Mouse (Mus musculus) midbrain, embryonic 14.5 days (tissue): ENCODE data around the gene Grin2a. TPM values are rescaled to one million over a fixed set of nuclear protein-coding genes. Genes with fewer than 3 reads are reported as not detected.
A peak's percentile ranks its signal among the peaks of the same experiment; 100 is the strongest.

Experiments
- ATAC-seq: fragments of 200-750 bp; cut with Nextera tagmentation; 2 replicates; pipeline ENCODE4 v1.8.0; 2017; ENCODE audit warnings: moderate number of reproducible peaks, moderate library complexity; ENCODE audit not compliant: low FRiP score, low TSS enrichment
- DNase-seq: peaks from one replicate; pipeline ENCODE4 v3.0.0-alpha.2; 2015
- H3K27ac ChIP-seq: fragments of 300-500 bp; sonication (generic); replicated peaks from 2 replicates; pipeline ENCODE4 v1.5.1; 2014; ENCODE audit warnings: mild to moderate bottlenecking, low read depth, low read length, moderate library complexity
- H3K27me3 ChIP-seq: fragments of 300-500 bp; sonication (generic); 2 replicates; pipeline ENCODE4 v1.6.1; 2014; ENCODE audit warnings: low read length, control low read depth, mixed read lengths; ENCODE audit not compliant: control insufficient read depth, insufficient read depth
- H3K36me3 ChIP-seq: fragments of 300-500 bp; sonication (generic); 2 replicates; pipeline ENCODE4 v1.6.1; 2014; ENCODE audit warnings: low read length, control low read depth; ENCODE audit not compliant: control insufficient read depth, insufficient read depth
- H3K4me1 ChIP-seq: fragments of 300-500 bp; sonication (generic); 2 replicates; pipeline ENCODE4 v1.6.1; 2014; ENCODE audit warnings: mild to moderate bottlenecking, antibody characterized with exemption, low read length, control low read depth; ENCODE audit not compliant: control insufficient read depth, insufficient read depth
- H3K4me2 ChIP-seq: fragments of 300-500 bp; sonication (generic); 2 replicates; pipeline ENCODE4 v1.6.1; 2014; ENCODE audit warnings: mild to moderate bottlenecking, low read length, moderate library complexity
- H3K4me3 ChIP-seq: fragments of 300-500 bp; sonication (generic); replicated peaks from 2 replicates; pipeline ENCODE4 v1.5.1; 2014; ENCODE audit warnings: low read depth, low read length
- H3K9ac ChIP-seq: fragments of 300-500 bp; sonication (generic); replicated peaks from 2 replicates; pipeline ENCODE4 v1.6.1; 2014; ENCODE audit warnings: mild to moderate bottlenecking, low read length, moderate library complexity
- H3K9me3 ChIP-seq: fragments of 300-500 bp; sonication (generic); 2 replicates; pipeline ENCODE4 v1.6.1; 2016; ENCODE audit warnings: low read length, control low read depth, mixed read lengths; ENCODE audit not compliant: control insufficient read depth
- WGBS: fragments of 180-500 bp; shearing (Covaris S2); extraction: QIAGEN DNeasy Blood & Tissue Kit; methylation state at CpG from one replicate; pipeline ENCODE4 v1.1.7; 2014; 5-methylcytosine and 5-hydroxymethylcytosine counted together
- polyA plus RNA-seq: library from polyadenylated mRNA; unstranded; fragments of >200 nt; fragmentation: Nextera tagmentation; extraction: Ambion mirVana; gene quantifications from 2 replicates; pipeline ENCODE4 v1.2.1, GENCODE M21; 2014

Gene Grin2a
- polyA plus RNA-seq, 1 experiment from 2014 or later, result 2.4 TPM

DNA sequence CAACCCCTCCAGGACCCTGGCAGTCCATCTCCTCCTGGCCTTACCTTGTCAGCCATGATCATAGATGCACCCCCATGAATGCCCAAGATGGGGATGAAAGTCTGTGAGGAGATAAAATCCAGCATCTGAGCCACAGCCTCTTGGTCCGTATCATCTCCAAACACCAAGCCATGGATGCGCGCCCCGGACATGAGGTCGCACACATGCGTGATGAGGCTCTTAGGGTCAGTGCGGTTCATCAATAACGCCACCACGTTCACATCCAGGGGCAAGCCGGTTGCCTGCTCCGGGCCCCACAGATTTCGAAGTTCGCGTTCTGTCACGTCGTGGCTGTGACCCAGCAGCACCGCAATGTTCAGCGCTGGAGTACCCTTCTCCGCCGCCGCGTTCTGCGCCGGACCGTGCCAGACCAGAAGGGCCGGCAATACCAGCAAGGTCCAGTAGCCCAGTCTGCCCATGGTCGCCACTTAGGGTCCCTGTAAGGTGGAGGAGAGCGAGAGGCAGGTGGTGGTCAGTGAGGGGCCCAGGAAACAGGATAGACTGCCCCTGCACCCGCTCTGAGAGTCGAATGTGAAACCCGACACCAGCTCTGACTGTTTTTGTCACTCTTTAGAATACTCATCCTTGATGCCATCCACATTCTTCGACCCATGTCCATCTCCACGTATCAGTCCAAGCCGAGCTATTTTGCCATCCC is 3.1 kb downstream of the Grin2a start:
- Histone ChIP-seq H3K9ac (no peak overlapping the region), H3K27me3 (peaks cover 45% of the 10 kb centered on the region), H3K4me1 (peaks cover 7% of the 10 kb centered on the region), H3K36me3 (no peaks in the 10 kb centered on the region), H3K4me3 (peak overlapping the region; percentile 50), H3K4me2 (peak overlapping the region; percentile 95), H3K9me3 (no peaks in the 10 kb centered on the region), H3K27ac (no peak overlapping the region)
- no peak for DNase-seq
- WGBS, result 18% methylated on average over 34 of the region's 34 CpGs
- ATAC-seq, result no peak

DNA sequence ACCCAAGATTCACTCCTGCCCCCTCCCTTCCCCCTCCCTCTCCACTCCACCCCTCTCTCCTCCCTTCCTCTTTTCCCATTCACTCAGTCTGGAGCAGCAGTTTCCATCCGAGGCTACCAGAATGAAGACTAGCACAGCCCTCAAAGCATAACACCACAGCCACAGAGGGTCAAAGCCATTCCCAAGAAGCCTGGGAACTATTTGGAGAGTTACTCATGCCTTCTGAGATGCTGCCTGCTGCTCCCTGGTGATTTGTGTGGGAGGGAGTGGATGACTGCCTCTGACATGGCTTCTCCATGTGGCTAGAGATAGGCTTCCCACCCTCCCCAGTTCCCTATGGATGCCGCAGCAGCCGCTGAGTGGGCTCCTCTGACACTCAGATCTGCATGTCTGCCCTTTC is 10.3 kb downstream of the Grin2a start:
- no peaks in the 10 kb centered on the region for H3K27me3 ChIP-seq
- no peaks in the 10 kb centered on the region for H3K9me3 ChIP-seq
- ATAC-seq (no peak), DNase-seq (no peak)
- H3K9ac ChIP-seq, result no peak overlapping the region
- WGBS, result 74% methylated on average over 3 of the region's 3 CpGs
- H3K4me1 ChIP-seq, result no peaks in the 10 kb centered on the region
- no peaks in the 10 kb centered on the region for H3K36me3 ChIP-seq
- no peak overlapping the region for H3K4me3 ChIP-seq
- H3K4me2 ChIP-seq, result no peak overlapping the region
- H3K27ac ChIP-seq, result no peak overlapping the region

DNA sequence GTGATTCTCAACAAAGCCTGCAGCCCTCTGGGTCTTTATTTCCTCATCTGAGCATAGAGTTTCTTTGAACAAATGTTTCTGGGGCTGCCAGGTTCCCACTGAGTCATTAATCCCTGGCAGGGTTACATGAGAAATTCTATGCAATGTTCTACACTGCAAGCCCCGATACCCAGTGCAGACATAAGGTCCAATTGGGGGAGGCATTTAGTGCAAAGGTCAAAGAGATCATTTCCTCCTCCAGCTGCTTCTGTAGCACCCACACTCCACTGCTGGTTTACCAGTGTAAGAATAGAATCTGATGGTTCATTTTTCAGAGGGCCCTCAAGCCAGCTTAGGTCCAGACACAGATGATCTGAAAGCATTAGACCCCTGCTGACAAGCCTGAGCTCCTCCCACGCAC is 14.7 kb downstream of the Grin2a start:
- Histone ChIP-seq H3K27me3 (no peaks in the 10 kb centered on the region), H3K27ac (no peak overlapping the region), H3K36me3 (no peaks in the 10 kb centered on the region), H3K4me2 (no peak overlapping the region), H3K4me1 (no peaks in the 10 kb centered on the region), H3K9ac (no peak overlapping the region), H3K9me3 (no peaks in the 10 kb centered on the region), H3K4me3 (no peak overlapping the region)
- ATAC-seq (no peak), DNase-seq (no peak)
- 56% methylated on average over 2 of the region's 2 CpGs for WGBS

DNA sequence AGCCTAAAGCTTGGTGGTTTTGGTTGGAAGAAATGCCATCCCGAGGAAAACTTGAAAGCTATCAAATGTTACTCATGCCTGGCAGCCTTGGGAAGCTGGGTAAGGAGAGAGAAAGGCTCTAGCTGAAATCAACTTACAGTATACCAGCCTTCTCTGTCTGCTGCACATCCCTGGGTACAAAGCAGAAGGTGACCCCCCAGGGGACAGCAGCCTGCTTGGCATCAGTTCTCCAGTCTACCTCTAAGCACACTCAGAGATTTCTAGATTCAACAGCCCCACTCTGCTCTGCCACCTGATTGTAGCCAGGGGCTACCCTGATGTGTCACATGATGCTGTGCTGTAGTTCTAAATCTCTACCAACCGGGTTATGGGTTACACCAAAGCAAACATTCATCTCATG is 17.2 kb downstream of the Grin2a start:
- Histone ChIP-seq H3K36me3 (no peaks in the 10 kb centered on the region), H3K9ac (no peak overlapping the region), H3K27me3 (no peaks in the 10 kb centered on the region), H3K4me3 (no peak overlapping the region), H3K4me1 (no peaks in the 10 kb centered on the region), H3K4me2 (no peak overlapping the region), H3K9me3 (no peaks in the 10 kb centered on the region), H3K27ac (no peak overlapping the region)
- no peak for DNase-seq
- no peak for ATAC-seq
- 76% methylated on average over 2 of the region's 2 CpGs for WGBS

DNA sequence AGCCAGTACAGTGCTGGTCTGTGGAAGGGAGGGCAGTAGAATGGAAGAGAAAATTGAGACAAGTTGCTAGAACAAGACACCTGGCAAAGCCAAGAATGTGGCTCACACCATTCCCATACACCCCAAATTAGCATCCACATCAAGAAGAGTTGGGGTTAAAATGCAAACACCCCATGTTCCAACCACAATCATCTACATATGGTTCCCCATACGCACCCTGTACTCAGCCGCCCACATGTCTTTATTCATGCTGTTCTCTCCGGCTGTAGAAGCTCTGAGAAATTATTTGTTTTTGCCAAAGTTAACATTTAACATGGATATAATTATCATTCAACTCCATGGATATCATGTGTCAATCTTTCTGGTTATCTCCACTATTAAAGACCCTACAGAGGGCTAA is 22.7 kb downstream of the Grin2a start:
- WGBS, result 92% methylated on average over 3 of the region's 3 CpGs
- H3K27me3 ChIP-seq, result no peaks in the 10 kb centered on the region
- ATAC-seq, result no peak

DNA sequence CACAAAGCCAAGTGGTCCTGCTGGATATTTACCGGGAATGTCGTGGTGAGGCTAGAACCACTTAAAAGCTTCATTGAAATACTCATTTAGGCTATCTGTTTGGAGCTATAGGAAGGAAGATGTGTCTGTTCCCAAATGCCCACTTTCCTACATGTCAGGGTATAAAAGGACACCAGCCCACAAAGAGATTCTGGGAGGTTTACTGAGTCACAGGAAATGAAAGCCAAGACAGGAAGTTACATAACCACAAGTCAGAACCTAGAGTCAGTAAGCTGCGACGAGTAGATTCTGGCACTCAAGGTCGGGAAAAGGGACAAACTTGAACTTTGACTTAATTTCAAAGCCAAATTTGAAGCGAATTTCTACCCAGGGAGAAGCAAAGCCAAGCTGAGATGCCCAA is 30.9 kb downstream of the Grin2a start:
- 92% methylated on average over 6 of the region's 6 CpGs for WGBS
- Histone ChIP-seq H3K9ac (no peak overlapping the region), H3K36me3 (no peaks in the 10 kb centered on the region), H3K27me3 (no peaks in the 10 kb centered on the region), H3K4me1 (no peaks in the 10 kb centered on the region), H3K27ac (no peak overlapping the region), H3K4me2 (no peak overlapping the region), H3K4me3 (no peak overlapping the region), H3K9me3 (no peaks in the 10 kb centered on the region)
- no peak for DNase-seq
- no peak for ATAC-seq

More for the DNA sequence above, 22.7 kb downstream of the Grin2a start:
- H3K9me3 ChIP-seq, result no peaks in the 10 kb centered on the region
- H3K27ac ChIP-seq, result no peak overlapping the region
- H3K36me3 ChIP-seq, result no peaks in the 10 kb centered on the region
- H3K4me2 ChIP-seq, result no peak overlapping the region
- no peak overlapping the region for H3K4me3 ChIP-seq
- no peak for DNase-seq
- no peak overlapping the region for H3K9ac ChIP-seq
- H3K4me1 ChIP-seq, result no peaks in the 10 kb centered on the region

DNA sequence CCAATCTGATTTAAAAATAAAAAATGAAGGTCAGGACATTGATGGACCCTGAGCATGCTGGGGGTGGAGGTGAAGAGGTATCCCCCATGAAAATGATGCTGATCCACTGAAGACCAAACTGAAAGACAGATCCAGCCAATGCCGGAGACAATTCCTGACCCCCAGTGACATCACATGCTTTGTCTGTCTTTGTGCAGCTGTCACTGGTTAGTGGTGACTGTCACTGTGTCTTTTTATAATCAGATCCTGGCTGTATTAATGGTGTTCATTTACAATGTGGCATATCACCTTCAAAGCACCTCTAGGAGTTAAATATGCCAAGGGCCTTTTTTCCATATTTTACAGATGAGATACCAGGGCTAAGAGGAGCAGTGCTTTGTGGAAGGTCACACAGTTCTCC is 32.9 kb downstream of the Grin2a start:
- no peaks in the 10 kb centered on the region for H3K36me3 ChIP-seq
- H3K27ac ChIP-seq, result no peak overlapping the region
- H3K9ac ChIP-seq, result no peak overlapping the region
- no peaks in the 10 kb centered on the region for H3K9me3 ChIP-seq
- no peak overlapping the region for H3K4me2 ChIP-seq
- DNase-seq (no peak), ATAC-seq (no peak)
- no peaks in the 10 kb centered on the region for H3K27me3 ChIP-seq
- no peak overlapping the region for H3K4me3 ChIP-seq
- H3K4me1 ChIP-seq, result no peaks in the 10 kb centered on the region
- WGBS, result 59% methylated on average over 1 of the region's 1 CpGs

DNA sequence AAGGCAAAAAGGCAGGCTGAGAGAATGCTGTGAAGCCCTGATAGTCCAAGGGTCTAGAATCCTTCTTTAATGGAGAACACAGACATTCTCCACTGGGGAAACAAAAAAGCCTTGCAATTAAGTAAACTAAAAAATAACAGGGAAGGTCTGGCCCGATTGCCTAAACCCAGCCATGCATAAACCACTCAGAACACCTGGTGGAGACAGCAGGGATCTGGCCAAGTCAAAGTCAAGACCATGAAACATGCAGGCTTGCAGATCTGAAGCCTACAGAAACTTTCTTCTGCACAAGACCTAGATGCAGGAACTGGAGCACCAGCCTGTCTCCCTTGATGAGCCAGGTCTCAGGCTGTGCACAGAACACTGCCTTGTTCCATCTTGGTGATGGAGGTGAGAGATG is 36.0 kb downstream of the Grin2a start:
- H3K9me3 ChIP-seq, result no peaks in the 10 kb centered on the region
- H3K27ac ChIP-seq, result no peak overlapping the region
- WGBS, result 60% methylated on average over 1 of the region's 1 CpGs
- H3K4me1 ChIP-seq, result no peaks in the 10 kb centered on the region
- no peak for DNase-seq
- H3K27me3 ChIP-seq, result no peaks in the 10 kb centered on the region
- ATAC-seq, result no peak
- no peak overlapping the region for H3K4me2 ChIP-seq
- no peak overlapping the region for H3K4me3 ChIP-seq
- no peak overlapping the region for H3K9ac ChIP-seq
- H3K36me3 ChIP-seq, result no peaks in the 10 kb centered on the region

DNA sequence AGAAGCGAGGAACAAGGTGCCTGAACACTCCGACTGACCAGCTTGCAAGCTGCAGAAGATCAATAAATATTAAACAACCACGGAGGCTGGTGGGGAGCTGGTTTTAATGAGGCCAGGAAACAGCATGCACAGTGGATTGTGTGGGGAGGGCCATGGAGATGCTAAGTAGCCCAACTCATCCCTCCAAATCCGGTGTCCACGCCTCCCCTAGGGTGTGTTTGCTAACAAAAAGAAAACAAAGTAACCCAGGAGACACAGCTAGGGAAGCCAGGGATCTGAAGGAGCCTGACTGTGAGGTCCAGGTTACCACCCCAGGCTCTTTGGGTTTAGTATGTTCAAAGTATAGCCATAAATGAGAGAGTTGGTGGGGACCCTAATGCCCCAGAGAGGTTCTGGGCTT is 41.1 kb downstream of the Grin2a start:
- Histone ChIP-seq H3K27ac (no peak overlapping the region), H3K9me3 (no peaks in the 10 kb centered on the region), H3K36me3 (no peaks in the 10 kb centered on the region), H3K27me3 (no peaks in the 10 kb centered on the region), H3K4me2 (no peak overlapping the region), H3K4me1 (no peaks in the 10 kb centered on the region), H3K9ac (no peak overlapping the region), H3K4me3 (no peak overlapping the region)
- peak; percentile 3 for DNase-seq
- 24% methylated on average over 5 of the region's 5 CpGs for WGBS
- no peak for ATAC-seq
